Mouse (Mus musculus): Measurements from ENCODE around the gene Litaf.

Gene Litaf

GRCm38 (mm10) chr16:10998224-10998623 lies 67.7 kb downstream of the Litaf start:
- Histone ChIP-seq H3K27me3 (ENCODE audit: control insufficient read depth, insufficient read depth, low read length, poor library complexity, severe bottlenecking) (no peaks in the 10 kb centered on the region), H3K36me3 (ENCODE audit: control insufficient read depth, insufficient read depth, low read length, poor library complexity, severe bottlenecking) (no peaks in the 10 kb centered on the region)
- no peak for DNase-seq (ENCODE audit: low read depth, low spot score)

GRCm38 (mm10) chr16:10996576-10996975 lies 69.4 kb downstream of the Litaf start:
- no peaks in the 10 kb centered on the region for H3K36me3 ChIP-seq (ENCODE audit: control insufficient read depth, insufficient read depth, low read length, poor library complexity, severe bottlenecking)
- DNase-seq (ENCODE audit: low read depth, low spot score) = peak; percentile 51
- H3K27me3 ChIP-seq (ENCODE audit: control insufficient read depth, insufficient read depth, low read length, poor library complexity, severe bottlenecking) = no peaks in the 10 kb centered on the region

- Histone ChIP-seq H3K27me3 (ENCODE audit: control insufficient read depth, insufficient read depth, low read length, poor library complexity, severe bottlenecking) (no peaks in the 10 kb centered on the region), H3K36me3 (ENCODE audit: control insufficient read depth, insufficient read depth, low read length, poor library complexity, severe bottlenecking) (no peaks in the 10 kb centered on the region)
- DNase-seq (ENCODE audit: low read depth, low spot score) = peak; percentile 94
These were observed 72.8 kb downstream of the Litaf start for GRCm38 (mm10) chr16:10993032-10993744.

GRCm38 (mm10) chr16:10992090-10993031 lies 73.6 kb downstream of the Litaf start:
- Histone ChIP-seq H3K36me3 (ENCODE audit: control insufficient read depth, insufficient read depth, low read length, poor library complexity, severe bottlenecking) (no peaks in the 10 kb centered on the region), H3K27me3 (ENCODE audit: control insufficient read depth, insufficient read depth, low read length, poor library complexity, severe bottlenecking) (no peaks in the 10 kb centered on the region)
- peak; percentile 69 for DNase-seq (ENCODE audit: low read depth, low spot score)

- Histone ChIP-seq H3K36me3 (ENCODE audit: control insufficient read depth, insufficient read depth, low read length, poor library complexity, severe bottlenecking) (no peaks in the 10 kb centered on the region), H3K27me3 (ENCODE audit: control insufficient read depth, insufficient read depth, low read length, poor library complexity, severe bottlenecking) (no peaks in the 10 kb centered on the region)
- DNase-seq (ENCODE audit: low read depth, low spot score) = no peak
These were observed 74.2 kb downstream of the Litaf start for GRCm38 (mm10) chr16:10991737-10992089.

- Histone ChIP-seq H3K27me3 (ENCODE audit: control insufficient read depth, insufficient read depth, low read length, poor library complexity, severe bottlenecking) (no peaks in the 10 kb centered on the region), H3K36me3 (ENCODE audit: control insufficient read depth, insufficient read depth, low read length, poor library complexity, severe bottlenecking) (no peaks in the 10 kb centered on the region)
- no peak for DNase-seq (ENCODE audit: low read depth, low spot score)
These were observed 75.2 kb downstream of the Litaf start for GRCm38 (mm10) chr16:10990763-10991162.

- Histone ChIP-seq H3K36me3 (ENCODE audit: control insufficient read depth, insufficient read depth, low read length, poor library complexity, severe bottlenecking) (no peaks in the 10 kb centered on the region), H3K27me3 (ENCODE audit: control insufficient read depth, insufficient read depth, low read length, poor library complexity, severe bottlenecking) (no peaks in the 10 kb centered on the region)
- DNase-seq (ENCODE audit: low read depth, low spot score) = peak; percentile 66
These were observed 76.1 kb downstream of the Litaf start for GRCm38 (mm10) chr16:10989896-10990295.

- DNase-seq (ENCODE audit: low read depth, low spot score) = no peak
- no peaks in the 10 kb centered on the region for H3K36me3 ChIP-seq (ENCODE audit: control insufficient read depth, insufficient read depth, low read length, poor library complexity, severe bottlenecking)
- H3K27me3 ChIP-seq (ENCODE audit: control insufficient read depth, insufficient read depth, low read length, poor library complexity, severe bottlenecking) = no peaks in the 10 kb centered on the region
These were observed 76.6 kb downstream of the Litaf start for GRCm38 (mm10) chr16:10989361-10989760.

GRCm38 (mm10) chr16:10988261-10988660 lies 77.7 kb downstream of the Litaf start:
- Histone ChIP-seq H3K27me3 (ENCODE audit: control insufficient read depth, insufficient read depth, low read length, poor library complexity, severe bottlenecking) (no peaks in the 10 kb centered on the region), H3K36me3 (ENCODE audit: control insufficient read depth, insufficient read depth, low read length, poor library complexity, severe bottlenecking) (no peaks in the 10 kb centered on the region)
- no peak for DNase-seq (ENCODE audit: low read depth, low spot score)

GRCm38 (mm10) chr16:10984534-10984933 lies 81.4 kb downstream of the Litaf start:
- no peak for DNase-seq (ENCODE audit: low read depth, low spot score)
- no peaks in the 10 kb centered on the region for H3K36me3 ChIP-seq (ENCODE audit: control insufficient read depth, insufficient read depth, low read length, poor library complexity, severe bottlenecking)

GRCm38 (mm10) chr16:10981493-10982070 lies 84.4 kb downstream of the Litaf start:
- DNase-seq (ENCODE audit: low read depth, low spot score) = no peak
- Histone ChIP-seq H3K36me3 (ENCODE audit: control insufficient read depth, insufficient read depth, low read length, poor library complexity, severe bottlenecking) (no peaks in the 10 kb centered on the region), H3K27me3 (ENCODE audit: control insufficient read depth, insufficient read depth, low read length, poor library complexity, severe bottlenecking) (no peaks in the 10 kb centered on the region)

More at GRCm38 (mm10) chr16:10984534-10984933, 81.4 kb downstream of the Litaf start:
- H3K27me3 ChIP-seq (ENCODE audit: control insufficient read depth, insufficient read depth, low read length, poor library complexity, severe bottlenecking) = no peaks in the 10 kb centered on the region

GRCm38 (mm10) chr16:10979064-10979803 lies 86.7 kb downstream of the Litaf start:
- no peaks in the 10 kb centered on the region for H3K27me3 ChIP-seq (ENCODE audit: control insufficient read depth, insufficient read depth, low read length, poor library complexity, severe bottlenecking)
- H3K36me3 ChIP-seq (ENCODE audit: control insufficient read depth, insufficient read depth, low read length, poor library complexity, severe bottlenecking) = no peaks in the 10 kb centered on the region
- DNase-seq (ENCODE audit: low read depth, low spot score) = peak; percentile 76

GRCm38 (mm10) chr16:10977877-10978276 lies 88.1 kb downstream of the Litaf start:
- Histone ChIP-seq H3K27me3 (ENCODE audit: control insufficient read depth, insufficient read depth, low read length, poor library complexity, severe bottlenecking) (no peaks in the 10 kb centered on the region), H3K36me3 (ENCODE audit: control insufficient read depth, insufficient read depth, low read length, poor library complexity, severe bottlenecking) (no peaks in the 10 kb centered on the region)
- DNase-seq (ENCODE audit: low read depth, low spot score) = no peak

GRCm38 (mm10) chr16:10976202-10976631 lies 89.7 kb downstream of the Litaf start:
- H3K36me3 ChIP-seq (ENCODE audit: control insufficient read depth, insufficient read depth, low read length, poor library complexity, severe bottlenecking) = no peaks in the 10 kb centered on the region
- H3K27me3 ChIP-seq (ENCODE audit: control insufficient read depth, insufficient read depth, low read length, poor library complexity, severe bottlenecking) = no peaks in the 10 kb centered on the region
- peak; percentile 93 for DNase-seq (ENCODE audit: low read depth, low spot score)
